Mouse (Mus musculus) stomach, postnatal 0 days (tissue): ENCODE results near the gene Barhl2.

ENCODE experiments used
- CTCF ChIP-seq: IDR thresholded peaks from 2 replicates; pipeline ENCODE4 v1.5.1; 2016; ENCODE audit warnings: antibody characterized with exemption, low read depth, mild to moderate bottlenecking, moderate library complexity
- EP300 ChIP-seq: optimal IDR thresholded peaks from 2 replicates; pipeline ENCODE3; 2016; ENCODE audit warnings: antibody characterized with exemption

GRCm38 (mm10) chr5:106420871-106421270 lies 37.1 kb downstream of the Barhl2 start:
- no peak for TF ChIP-seq CTCF
- TF ChIP-seq EP300, result no peak
